Mouse (Mus musculus) intestine, embryonic 15.5 days (tissue): ENCODE measurements around the gene Erh. TPM values are rescaled to one million over a fixed set of nuclear protein-coding genes. Genes with fewer than 3 reads are reported as not detected.

ENCODE experiments used
- ATAC-seq: fragments of 200-750 bp; cut with Nextera tagmentation; 2 replicates; pipeline ENCODE4 v1.8.0; 2017; ENCODE audit warnings: moderate TSS enrichment, moderate library complexity
- H3K27ac ChIP-seq: fragments of 300-500 bp; sonication (generic); 2 replicates; pipeline ENCODE4 v1.5.1; 2015; ENCODE audit warnings: mild to moderate bottlenecking, inconsistent platforms
- H3K27me3 ChIP-seq: fragments of 300-500 bp; sonication (generic); replicated peaks from 2 replicates; pipeline ENCODE4 v1.6.1; 2015; ENCODE audit warnings: inconsistent platforms
- H3K36me3 ChIP-seq: fragments of 300-500 bp; sonication (generic); 2 replicates; pipeline ENCODE4 v1.6.1; 2015; ENCODE audit warnings: inconsistent platforms
- H3K4me1 ChIP-seq: fragments of 300-500 bp; sonication (generic); replicated peaks from 2 replicates; pipeline ENCODE4 v1.6.1; 2015; ENCODE audit warnings: inconsistent platforms
- H3K4me2 ChIP-seq: fragments of 300-500 bp; sonication (generic); replicated peaks from 2 replicates; pipeline ENCODE4 v1.6.1; 2015; ENCODE audit warnings: mild to moderate bottlenecking, inconsistent platforms
- H3K4me3 ChIP-seq: fragments of 300-500 bp; sonication (generic); replicated peaks from 2 replicates; pipeline ENCODE4 v1.5.1; 2015; ENCODE audit warnings: inconsistent platforms
- H3K9ac ChIP-seq: fragments of 300-500 bp; sonication (generic); 2 replicates; pipeline ENCODE4 v1.6.1; 2015; ENCODE audit warnings: inconsistent platforms
- H3K9me3 ChIP-seq: fragments of 300-500 bp; sonication (generic); 2 replicates; pipeline ENCODE4 v1.6.1; 2016; ENCODE audit warnings: inconsistent platforms
- WGBS: fragments of 180-500 bp; shearing (Covaris S2); methylation state at CpG from one replicate; pipeline ENCODE4 v1.1.7; 2015; 5-methylcytosine and 5-hydroxymethylcytosine counted together
- polyA plus RNA-seq: library from polyadenylated mRNA; unstranded; fragments of >200 nt; fragmentation: Nextera tagmentation; extraction: Ambion mirVana; gene quantifications from 2 replicates; pipeline ENCODE4 v1.2.1, GENCODE M21; 2015

Gene Erh
- polyA plus RNA-seq, 1 experiment from 2014 or later = 243 TPM

- no peak for ATAC-seq
- Histone ChIP-seq H3K9ac (no peak overlapping the region), H3K4me1 (0 out of 2 replicates have a peak, but pooled peaks cover 2% of the 10 kb centered on the region), H3K4me2 (no peak overlapping the region), H3K4me3 (no peak overlapping the region), H3K36me3 (peaks cover 16% of the 10 kb centered on the region), H3K9me3 (no peaks in the 10 kb centered on the region), H3K27ac (no peak overlapping the region), H3K27me3 (no peaks in the 10 kb centered on the region)
- 87% methylated on average over 10 of the region's 10 CpGs for WGBS
Observed at GRCm38 (mm10) chr12:80662322-80662721, 18.2 kb upstream of the Erh start.

DNA sequence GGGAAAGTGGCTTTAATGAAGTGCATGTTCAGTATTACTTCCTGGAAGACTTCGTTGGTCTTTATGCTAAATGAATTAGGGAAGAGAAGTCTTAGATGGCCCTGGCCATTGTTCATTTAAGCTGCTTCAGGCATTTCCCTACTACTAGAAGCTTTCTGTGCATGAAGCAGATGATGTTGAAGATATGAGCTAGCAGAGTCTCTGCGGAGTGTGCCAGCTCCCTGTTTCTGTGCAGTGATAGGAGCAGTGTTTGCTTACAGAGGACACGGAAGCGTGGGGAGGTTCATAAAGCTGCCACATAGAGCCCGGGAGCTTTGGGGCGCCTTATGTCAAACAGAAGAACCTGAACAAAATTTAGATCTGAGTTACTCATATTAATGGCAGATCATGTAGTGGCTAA, 14.5 kb upstream of the Erh start:
- H3K9ac ChIP-seq = no peak overlapping the region
- no peak for ATAC-seq
- peaks cover 8% of the 10 kb centered on the region for H3K4me1 ChIP-seq
- no peaks in the 10 kb centered on the region for H3K9me3 ChIP-seq
- H3K4me2 ChIP-seq = no peak overlapping the region
- H3K27ac ChIP-seq = no peak overlapping the region
- peaks cover 6% of the 10 kb centered on the region; the same call in 1 of the 2 replicates for H3K36me3 ChIP-seq
- H3K4me3 ChIP-seq = no peak overlapping the region
- 68% methylated on average over 6 of the region's 6 CpGs for WGBS
- H3K27me3 ChIP-seq = no peaks in the 10 kb centered on the region

DNA sequence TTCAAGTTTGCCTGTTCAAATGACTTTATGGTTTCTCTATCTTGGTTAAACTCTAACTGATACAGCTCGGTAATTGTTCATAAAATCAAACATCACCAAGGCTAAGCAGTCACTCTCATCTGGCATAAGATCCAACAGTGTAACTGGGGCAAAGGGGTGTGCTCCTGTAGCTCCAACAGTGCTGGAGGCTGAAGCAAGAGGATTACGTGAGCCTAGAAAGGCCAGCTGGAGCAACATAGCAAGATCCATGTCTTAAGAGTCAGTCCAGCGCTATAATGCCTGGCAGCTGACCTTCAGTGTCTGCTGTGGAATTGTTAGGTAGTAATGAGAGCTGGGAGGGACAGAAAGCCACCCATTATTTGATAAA, 10.5 kb upstream of the Erh start:
- H3K27ac ChIP-seq = 0 out of 2 replicates have a peak overlapping the region, but pooled peaks have one; percentile 17
- no peaks in the 10 kb centered on the region for H3K9me3 ChIP-seq
- H3K27me3 ChIP-seq = no peaks in the 10 kb centered on the region
- ATAC-seq = peak; percentile 71
- 61% methylated on average over 3 of the region's 3 CpGs for WGBS
- no peaks in the 10 kb centered on the region for H3K36me3 ChIP-seq
- peaks cover 8% of the 10 kb centered on the region for H3K4me1 ChIP-seq
- no peak overlapping the region for H3K4me3 ChIP-seq
- H3K9ac ChIP-seq = no peak overlapping the region
- peak overlapping the region; percentile 26; the same call in 1 of the 2 replicates for H3K4me2 ChIP-seq

DNA sequence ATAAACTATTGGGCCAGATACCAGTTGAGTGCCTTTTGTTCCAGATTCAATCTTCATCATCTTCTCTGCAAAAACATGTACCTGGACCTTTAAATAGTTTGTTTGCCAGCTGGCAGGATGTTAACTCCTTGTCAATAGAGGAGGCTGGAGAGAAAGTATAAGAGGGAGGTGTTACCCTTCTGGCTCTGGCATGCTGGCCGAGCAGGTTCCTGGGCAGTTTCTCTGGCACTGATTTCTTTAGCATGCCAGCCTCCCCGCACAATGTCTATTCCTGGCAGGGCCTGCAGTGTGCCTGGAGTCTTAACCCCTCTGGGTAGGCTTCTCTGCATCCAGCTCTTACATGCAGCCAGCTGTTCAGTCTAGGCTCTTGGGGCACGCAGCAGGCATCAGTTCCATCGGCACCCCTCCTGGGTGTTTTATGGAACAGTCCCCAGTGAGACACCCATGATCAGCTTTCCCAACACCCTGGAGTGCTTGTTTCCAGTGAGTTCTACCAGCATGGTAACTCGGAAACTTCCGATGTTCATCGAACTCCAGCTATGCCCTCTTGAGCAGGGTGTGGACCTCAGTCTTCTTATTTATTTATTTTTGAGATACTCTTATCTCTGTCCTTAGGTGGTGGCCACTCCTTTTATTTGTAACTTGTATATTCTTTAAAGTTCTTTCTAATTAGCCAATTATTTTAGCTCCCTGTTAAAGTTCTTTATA, 10.0 kb upstream of the Erh start:
- H3K4me2 ChIP-seq = peak overlapping the region; percentile 32; the same call in 1 of the 2 replicates
- peak; percentile 59 for ATAC-seq
- 65% methylated on average over 7 of the region's 7 CpGs for WGBS
- H3K36me3 ChIP-seq = no peaks in the 10 kb centered on the region
- no peaks in the 10 kb centered on the region for H3K27me3 ChIP-seq
- H3K4me1 ChIP-seq = peaks cover 8% of the 10 kb centered on the region
- no peak overlapping the region for H3K27ac ChIP-seq
- no peaks in the 10 kb centered on the region for H3K9me3 ChIP-seq
- H3K9ac ChIP-seq = no peak overlapping the region
- H3K4me3 ChIP-seq = no peak overlapping the region

GRCm38 (mm10) chr12:80646377-80646776, 2.2 kb upstream of the Erh start:
- H3K27me3 ChIP-seq = no peaks in the 10 kb centered on the region
- H3K9me3 ChIP-seq = no peaks in the 10 kb centered on the region
- no peak overlapping the region for H3K27ac ChIP-seq
- peaks cover 17% of the 10 kb centered on the region; the same call in 1 of the 2 replicates for H3K4me1 ChIP-seq
- H3K9ac ChIP-seq = no peak overlapping the region
- H3K4me2 ChIP-seq = peak overlapping the region; percentile 81; the same call in 1 of the 2 replicates
- H3K36me3 ChIP-seq = no peaks in the 10 kb centered on the region; the same call in 1 of the 2 replicates
- H3K4me3 ChIP-seq = no peak overlapping the region; the same call in 1 of the 2 replicates
- no peak for ATAC-seq
- WGBS = 79% methylated on average over 3 of the region's 3 CpGs

GRCm38 (mm10) chr12:80644506-80644868, 346 bp upstream of the Erh start:
- Histone ChIP-seq H3K36me3 (peaks cover 3% of the 10 kb centered on the region), H3K4me2 (peak overlapping the region; percentile 81), H3K27me3 (no peaks in the 10 kb centered on the region), H3K9ac (peak overlapping the region; percentile 94), H3K27ac (0 out of 2 replicates have a peak overlapping the region, but pooled peaks have one; percentile 3), H3K9me3 (no peaks in the 10 kb centered on the region), H3K4me1 (peaks cover 17% of the 10 kb centered on the region; the same call in 1 of the 2 replicates), H3K4me3 (peak overlapping the region; percentile 94)
- peak; percentile 14; the same call in 1 of the 2 replicates for ATAC-seq
- 5% methylated on average over 18 of the region's 18 CpGs for WGBS

DNA sequence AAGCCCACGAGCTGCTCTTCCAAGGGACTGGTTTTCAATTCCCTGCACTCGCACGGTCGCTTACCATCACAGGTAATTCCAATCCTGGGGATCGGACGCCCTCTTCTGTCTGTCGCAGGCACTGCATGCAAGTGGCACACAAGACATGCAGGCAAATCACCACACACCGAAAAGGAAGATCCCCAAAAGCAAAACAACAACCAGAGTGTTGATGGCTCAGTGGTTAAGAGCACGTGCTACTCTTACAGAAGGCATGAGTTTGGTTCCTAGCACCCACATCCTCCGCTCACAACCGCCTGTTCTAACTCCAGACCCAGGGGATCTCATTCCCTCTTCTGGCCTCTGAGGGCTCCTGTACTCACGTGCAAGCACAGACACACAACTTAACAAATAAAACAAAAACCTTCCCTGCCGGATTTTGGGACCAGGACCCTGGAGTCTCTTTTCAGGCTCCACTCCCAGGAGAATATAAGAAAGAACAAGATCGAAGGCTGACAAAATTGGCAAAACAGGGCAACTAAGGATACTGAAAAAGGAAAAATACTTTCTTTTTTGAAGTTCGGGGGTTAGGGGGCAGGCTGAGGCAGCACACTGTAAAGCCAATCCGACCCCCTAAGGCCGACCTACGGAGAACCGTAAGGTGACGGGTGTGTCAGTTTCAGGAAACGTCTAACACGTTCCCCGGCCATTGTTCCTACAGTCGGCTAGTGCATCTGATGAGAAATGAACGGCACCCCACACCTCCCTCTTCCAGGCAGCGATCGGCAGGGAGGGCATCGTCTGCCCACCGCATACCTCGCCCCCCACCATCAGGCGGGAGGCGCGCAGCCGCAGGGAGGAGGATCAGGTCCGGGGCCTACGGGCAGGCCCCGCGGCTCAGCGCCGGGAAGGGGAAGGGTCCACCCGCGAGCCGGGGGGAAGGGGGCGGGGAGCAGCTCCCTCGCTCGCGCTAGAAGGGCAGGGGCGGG, 1.1 kb downstream of the Erh start:
- Histone ChIP-seq H3K9ac (peak overlapping the region; percentile 94), H3K27me3 (no peaks in the 10 kb centered on the region), H3K27ac (peak overlapping the region; percentile 86), H3K4me1 (peaks cover 17% of the 10 kb centered on the region; the same call in 1 of the 2 replicates), H3K4me2 (peak overlapping the region; percentile 81), H3K4me3 (peak overlapping the region; percentile 94), H3K36me3 (peaks cover 13% of the 10 kb centered on the region), H3K9me3 (no peaks in the 10 kb centered on the region)
- ATAC-seq = peak; percentile 72
- WGBS = 2% methylated on average over 46 of the region's 48 CpGs

- Histone ChIP-seq H3K9ac (no peak overlapping the region), H3K4me2 (no peak overlapping the region), H3K9me3 (no peaks in the 10 kb centered on the region), H3K27me3 (no peaks in the 10 kb centered on the region), H3K4me1 (no peaks in the 10 kb centered on the region), H3K27ac (no peak overlapping the region), H3K4me3 (no peak overlapping the region), H3K36me3 (peaks cover 17% of the 10 kb centered on the region)
- WGBS = 86% methylated on average over 5 of the region's 5 CpGs
- no peak for ATAC-seq
Observed at GRCm38 (mm10) chr12:80631790-80632189, 12.4 kb downstream of the Erh start.

DNA sequence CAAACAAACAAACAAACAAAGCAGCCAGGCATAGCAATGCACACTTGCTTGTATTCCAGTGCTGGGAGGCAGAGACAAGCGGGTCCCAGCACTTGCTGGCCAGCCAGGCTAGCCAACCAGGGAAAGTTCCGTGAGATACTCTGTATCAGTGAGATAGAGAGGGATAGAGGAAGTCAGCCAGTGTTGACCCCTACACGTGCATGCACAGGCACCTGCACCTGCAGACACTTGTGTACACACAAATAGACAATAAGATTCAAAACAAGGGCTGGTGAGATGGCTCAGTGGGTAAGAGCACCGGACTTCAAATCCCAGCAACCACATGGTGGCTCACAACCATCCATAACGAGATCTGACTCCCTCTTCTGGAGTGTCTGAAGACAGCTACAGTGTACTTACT, 23.6 kb downstream of the Erh start:
- ATAC-seq = no peak
- Histone ChIP-seq H3K9ac (no peak overlapping the region), H3K4me2 (no peak overlapping the region), H3K27ac (no peak overlapping the region), H3K36me3 (no peaks in the 10 kb centered on the region), H3K27me3 (no peaks in the 10 kb centered on the region), H3K9me3 (no peaks in the 10 kb centered on the region), H3K4me1 (no peaks in the 10 kb centered on the region), H3K4me3 (no peak overlapping the region)
- WGBS = 78% methylated on average over 5 of the region's 5 CpGs

GRCm38 (mm10) chr12:80615371-80616257, 28.5 kb downstream of the Erh start:
- H3K36me3 ChIP-seq = no peaks in the 10 kb centered on the region
- no peaks in the 10 kb centered on the region for H3K4me1 ChIP-seq
- H3K27ac ChIP-seq = no peak overlapping the region
- H3K4me2 ChIP-seq = no peak overlapping the region
- no peaks in the 10 kb centered on the region for H3K9me3 ChIP-seq
- 30% methylated on average over 7 of the region's 7 CpGs for WGBS
- no peak overlapping the region for H3K9ac ChIP-seq
- no peaks in the 10 kb centered on the region for H3K27me3 ChIP-seq
- H3K4me3 ChIP-seq = no peak overlapping the region
- ATAC-seq = peak; percentile 80

DNA sequence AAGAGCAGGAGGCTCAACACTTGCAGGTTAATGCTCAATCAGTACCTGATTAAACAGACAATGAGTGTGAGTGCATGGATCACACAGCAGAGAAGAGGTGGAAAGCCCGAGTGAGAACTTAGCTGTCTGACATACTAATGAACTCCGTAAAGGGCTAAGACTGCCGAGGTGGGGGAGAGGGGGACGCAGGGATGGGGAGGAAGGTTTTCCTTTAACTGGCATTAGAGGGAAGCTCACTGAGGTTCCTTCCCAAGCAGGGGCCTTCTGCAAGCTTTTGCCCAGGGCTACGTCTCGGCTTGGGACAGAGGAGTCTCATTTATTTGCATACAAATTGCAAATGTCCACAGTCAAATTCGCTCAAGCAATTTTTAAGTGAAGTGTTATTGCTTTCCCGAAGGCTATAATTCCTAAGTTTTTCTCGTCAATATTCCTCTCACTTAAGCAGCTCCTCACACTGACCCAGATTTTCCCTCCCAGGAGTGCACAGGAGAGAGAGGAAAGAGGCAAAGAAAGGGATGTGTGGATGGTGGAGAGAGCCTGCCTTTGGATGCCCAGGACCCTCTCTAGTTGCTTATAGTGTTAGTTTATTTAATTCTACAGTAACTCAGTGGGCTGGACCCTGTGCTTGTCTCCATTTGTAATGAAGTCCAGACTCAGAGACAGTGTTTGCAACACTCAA, 31.9 kb downstream of the Erh start:
- H3K9ac ChIP-seq = no peak overlapping the region
- ATAC-seq = no peak
- no peak overlapping the region for H3K4me2 ChIP-seq
- no peaks in the 10 kb centered on the region for H3K4me1 ChIP-seq
- H3K4me3 ChIP-seq = no peak overlapping the region
- no peaks in the 10 kb centered on the region for H3K9me3 ChIP-seq
- no peaks in the 10 kb centered on the region for H3K27me3 ChIP-seq
- 53% methylated on average over 9 of the region's 9 CpGs for WGBS
- no peak overlapping the region for H3K27ac ChIP-seq
- H3K36me3 ChIP-seq = no peaks in the 10 kb centered on the region
